ENCODE assay signal across 8 mouse cellular contexts in genomic region chr5:140208743-140209409, GRCm38 (mm10).
DNase-seq lines count a peak whose midpoint lies in the region; ATAC-seq and TF ChIP-seq lines count a peak whose summit lies in the region.

No protein-coding gene starts in this region.

- ATAC-seq in hindbrain, postnatal 0 days, result peak; percentile 84
- peak; percentile 91 for ATAC-seq in megakaryocyte progenitor cell, adult 5-6 weeks (replicated peaks; ENCODE audit: poor library complexity)

- no peaks in the 10 kb centered on the region for H3K27me3 ChIP-seq in E14TG2a.4 (ENCODE audit: insufficient read depth, low read length)
- H3K27me3 ChIP-seq in hindbrain, postnatal 0 days (ENCODE audit: insufficient read depth, low read length), result no peaks in the 10 kb centered on the region

- H3K4me3 ChIP-seq in E14TG2a.4 (replicated peaks; ENCODE audit: low read length), result 0 out of 2 replicates have a peak overlapping the region, but pooled peaks have one; percentile 10
- H3K4me3 ChIP-seq in bone marrow, adult 2 months (replicated peaks; ENCODE audit: control insufficient read depth, low read depth, low read length), result no peak overlapping the region
- no peak overlapping the region for H3K4me3 ChIP-seq in hindbrain, postnatal 0 days (ENCODE audit: low read length)

- DNase-seq in forelimb bud, embryonic 11.5 days (ENCODE audit: low read depth, low spot score), result peak; percentile 28
- DNase-seq in hindbrain, postnatal 0 days (ENCODE audit: low spot score), result peak; percentile 71
- DNase-seq in left cerebral cortex, postnatal 4 days, result peak; percentile 52
- DNase-seq in spleen, adult 12 weeks (ENCODE audit: low spot score), result peak; percentile 53
- no peak for DNase-seq in urinary bladder, adult 18-20 months (ENCODE audit: low spot score in 2 of 2)

- no peaks in the 10 kb centered on the region for H3K9me3 ChIP-seq in E14TG2a.4 (ENCODE audit: low read length)
- no peaks in the 10 kb centered on the region for H3K9me3 ChIP-seq in hindbrain, postnatal 0 days (ENCODE audit: low read length)

- peaks cover 25% of the 10 kb centered on the region for H3K4me1 ChIP-seq in E14TG2a.4 (replicated peaks; ENCODE audit: low read depth, low read length)
- peaks cover 9% of the 10 kb centered on the region for H3K4me1 ChIP-seq in bone marrow, adult 2 months (ENCODE audit: control insufficient read depth, insufficient read depth, low read length)
- H3K4me1 ChIP-seq in hindbrain, postnatal 0 days (ENCODE audit: insufficient read depth, low read length), result no peaks in the 10 kb centered on the region; the same call in 1 of the 2 replicates

- peaks cover 18% of the 10 kb centered on the region for H3K36me3 ChIP-seq in E14TG2a.4 (ENCODE audit: insufficient read depth, low read length)
- no peaks in the 10 kb centered on the region for H3K36me3 ChIP-seq in hindbrain, postnatal 0 days (ENCODE audit: insufficient read depth, low read length)

- no peak overlapping the region for H3K4me2 ChIP-seq in hindbrain, postnatal 0 days (ENCODE audit: low read depth, low read length)

- no peak for TF ChIP-seq CTCF in E14TG2a.4 (conservative IDR thresholded peaks at IDR 0.05; ENCODE audit: low read length)
- no peak for TF ChIP-seq CTCF in bone marrow, adult 2 months (IDR thresholded peaks at IDR 0.05; ENCODE audit: control insufficient read depth, insufficient read depth, low read length)
- no peak; the same call in 1 of the 2 replicates for TF ChIP-seq CTCF in hindbrain, postnatal 0 days (IDR thresholded peaks at IDR 0.05; ENCODE audit: low read depth)

- intact Hi-C loops in left cerebral cortex, postnatal 4 days (cut with DNase I), result no loop called here

- 0 out of 2 replicates have a peak, but pooled peaks have one; percentile 39 for TF ChIP-seq POLR2A in bone marrow, adult 2 months (IDR thresholded peaks at IDR 0.05; ENCODE audit: borderline replicate concordance, control insufficient read depth, low read depth, low read length)

- H3K27ac ChIP-seq in bone marrow, adult 2 months (ENCODE audit: control insufficient read depth, insufficient read depth, low read depth, low read length, poor library complexity), result peak overlapping the region; percentile 84
- peak overlapping the region; percentile 11; the same call in 1 of the 2 replicates for H3K27ac ChIP-seq in hindbrain, postnatal 0 days

- WGBS in bone marrow, adult 2 months, result 24% methylated on average over 19 of the region's 19 CpGs
- WGBS in hindbrain, postnatal 0 days, result 39% methylated on average over 19 of the region's 19 CpGs

- no peak overlapping the region for H3K9ac ChIP-seq in hindbrain, postnatal 0 days (replicated peaks; ENCODE audit: low read length)

Comparison
In these comparisons a context has a peak if more than half of its experiments do, and no peak if none do; other contexts are left out.
1. DNase-seq: peak in forelimb bud, embryonic 11.5 days (single experiment), hindbrain, postnatal 0 days (single experiment), left cerebral cortex, postnatal 4 days (single experiment) and spleen, adult 12 weeks (single experiment); none in urinary bladder, adult 18-20 months (0 of 2).